Mouse (Mus musculus): ENCODE measurements around the gene Lrit2.

GRCm38 (mm10) chr14:37095556-37095955 is 27.8 kb downstream of the Lrit2 start:
- no peak for TF ChIP-seq EP300 (IDR thresholded peaks at IDR 0.05; ENCODE audit: low read depth)
- TF ChIP-seq CTCF (IDR thresholded peaks at IDR 0.05; ENCODE audit: low read depth), result no peak

Measured in heart, postnatal 0 days (tissue).